Mouse (Mus musculus) lung, adult 2 months (tissue): Measurements from ENCODE around the gene Ica1l. TPM values are rescaled to one million over a fixed set of nuclear protein-coding genes. Genes with fewer than 3 reads are reported as not detected.

Experiments used
- DNase-seq: peaks from one replicate; pipeline ENCODE4 v3.0.0; 2022
- H3K4me1 ChIP-seq: fragments of 200-500 bp; 2 replicates; pipeline ENCODE4 v1.6.1; 2011; ENCODE audit warnings: low read length; ENCODE audit not compliant: control insufficient read depth, insufficient read depth
- H3K4me3 ChIP-seq: fragments of 200-500 bp; replicated peaks from 2 replicates; pipeline ENCODE3; 2011; ENCODE audit warnings: low read depth, mild to moderate bottlenecking, control low read depth, low read length; ENCODE audit errors: extremely low read depth
- CTCF ChIP-seq: fragments of 200-500 bp; IDR thresholded peaks from 2 replicates; pipeline ENCODE4 v1.5.1; 2011; ENCODE audit warnings: mild to moderate bottlenecking, low read length, control low read depth; ENCODE audit not compliant: insufficient read depth
- POLR2A ChIP-seq: fragments of 200-500 bp; IDR thresholded peaks from 2 replicates; pipeline ENCODE4 v1.6.1; 2011; ENCODE audit warnings: low read depth, mild to moderate bottlenecking, control low read depth, low read length, borderline replicate concordance; ENCODE audit errors: extremely low read depth
- WGBS: fragments of 180-500 bp; shearing (Covaris S2); methylation state at CpG from one replicate; pipeline ENCODE4 v1.1.7; 2018; 5-methylcytosine and 5-hydroxymethylcytosine counted together
- polyA plus RNA-seq: library from polyadenylated mRNA; depleted of rRNA; stranded (reverse); fragments of >200 nt; gene quantifications from 2 replicates; pipeline ENCODE4 v1.2.3, GENCODE M21; 2012

Gene Ica1l
- polyA plus RNA-seq, 1 experiment: 0.17 TPM

GRCm38 (mm10) chr1:60035044-60035443 is 7.9 kb downstream of the Ica1l start:
- TF ChIP-seq POLR2A: no peak
- TF ChIP-seq CTCF: no peak
- no peak for DNase-seq
- 88% methylated on average over 2 of the region's 2 CpGs for WGBS
- H3K4me1 ChIP-seq: no peaks in the 10 kb centered on the region
- H3K4me3 ChIP-seq: no peak overlapping the region

- WGBS: 87% methylated on average over 1 of the region's 1 CpGs
- H3K4me1 ChIP-seq: 0 out of 2 replicates have a peak, but pooled peaks cover 2% of the 10 kb centered on the region
- TF ChIP-seq POLR2A (no peak), CTCF (no peak)
- H3K4me3 ChIP-seq: no peak overlapping the region
- no peak for DNase-seq
Measured at GRCm38 (mm10) chr1:60017031-60017469, 25.9 kb downstream of the Ica1l start.

- TF ChIP-seq CTCF: no peak
- no peak for TF ChIP-seq POLR2A
- DNase-seq: no peak
- H3K4me1 ChIP-seq: 0 out of 2 replicates have a peak, but pooled peaks cover 2% of the 10 kb centered on the region
- 51% methylated on average over 5 of the region's 5 CpGs for WGBS
- no peak overlapping the region for H3K4me3 ChIP-seq
Measured at GRCm38 (mm10) chr1:60016136-60016611, 26.8 kb downstream of the Ica1l start.

GRCm38 (mm10) chr1:60015511-60015910 is 27.5 kb downstream of the Ica1l start:
- 0 out of 2 replicates have a peak, but pooled peaks cover 2% of the 10 kb centered on the region for H3K4me1 ChIP-seq
- TF ChIP-seq POLR2A: no peak
- no peak for TF ChIP-seq CTCF
- WGBS: 77% methylated on average over 6 of the region's 6 CpGs
- H3K4me3 ChIP-seq: no peak overlapping the region
- no peak for DNase-seq

GRCm38 (mm10) chr1:60013779-60014178 is 29.2 kb downstream of the Ica1l start:
- WGBS: 80% methylated on average over 10 of the region's 10 CpGs
- no peak for DNase-seq
- Histone ChIP-seq H3K4me3 (no peak overlapping the region), H3K4me1 (0 out of 2 replicates have a peak, but pooled peaks cover 2% of the 10 kb centered on the region)
- TF ChIP-seq POLR2A (no peak), CTCF (no peak)

- WGBS: 66% methylated on average over 2 of the region's 2 CpGs
- DNase-seq: no peak
Measured at GRCm38 (mm10) chr1:60008743-60009142, 34.2 kb downstream of the Ica1l start.

GRCm38 (mm10) chr1:60007337-60007736 is 35.6 kb downstream of the Ica1l start:
- Histone ChIP-seq H3K4me3 (no peak overlapping the region), H3K4me1 (no peaks in the 10 kb centered on the region)
- 92% methylated on average over 10 of the region's 10 CpGs for WGBS
- no peak for DNase-seq
- TF ChIP-seq POLR2A (no peak), CTCF (no peak)

More at GRCm38 (mm10) chr1:60008743-60009142, 34.2 kb downstream of the Ica1l start:
- no peak overlapping the region for H3K4me3 ChIP-seq
- H3K4me1 ChIP-seq: no peaks in the 10 kb centered on the region
- TF ChIP-seq CTCF (no peak), POLR2A (no peak)

- Histone ChIP-seq H3K4me3 (no peak overlapping the region), H3K4me1 (peaks cover 7% of the 10 kb centered on the region; the same call in 1 of the 2 replicates)
- 23% methylated on average over 2 of the region's 2 CpGs for WGBS
- DNase-seq: no peak
- TF ChIP-seq POLR2A (no peak), CTCF (no peak)
Measured at GRCm38 (mm10) chr1:60000319-60000718, 42.7 kb downstream of the Ica1l start.

- DNase-seq: no peak
- H3K4me3 ChIP-seq: no peak overlapping the region
- 24% methylated on average over 5 of the region's 5 CpGs for WGBS
- TF ChIP-seq CTCF (no peak), POLR2A (no peak)
- H3K4me1 ChIP-seq: peaks cover 7% of the 10 kb centered on the region; the same call in 1 of the 2 replicates
Measured at GRCm38 (mm10) chr1:59997352-59997751, 45.6 kb downstream of the Ica1l start.

GRCm38 (mm10) chr1:59995646-59996045 is 47.3 kb downstream of the Ica1l start:
- no peak for DNase-seq
- WGBS: 37% methylated on average over 3 of the region's 3 CpGs
- H3K4me1 ChIP-seq: peaks cover 7% of the 10 kb centered on the region; the same call in 1 of the 2 replicates
- TF ChIP-seq POLR2A (no peak), CTCF (no peak)
- H3K4me3 ChIP-seq: no peak overlapping the region

GRCm38 (mm10) chr1:59987399-59988040 is 55.5 kb downstream of the Ica1l start:
- no peak overlapping the region for H3K4me3 ChIP-seq
- TF ChIP-seq POLR2A (no peak), CTCF (no peak)
- DNase-seq: no peak
- no peaks in the 10 kb centered on the region; the same call in 1 of the 2 replicates for H3K4me1 ChIP-seq
- 75% methylated on average over 3 of the region's 3 CpGs for WGBS
